Mouse (Mus musculus): ENCODE measurements at regions not wholly inside any gene's neighbourhood (a gene's known extent, or its start where the extent isn't known, plus 50 kb on each side); places are given as distances from the start of the nearest gene placed in this dataset.

DNA sequence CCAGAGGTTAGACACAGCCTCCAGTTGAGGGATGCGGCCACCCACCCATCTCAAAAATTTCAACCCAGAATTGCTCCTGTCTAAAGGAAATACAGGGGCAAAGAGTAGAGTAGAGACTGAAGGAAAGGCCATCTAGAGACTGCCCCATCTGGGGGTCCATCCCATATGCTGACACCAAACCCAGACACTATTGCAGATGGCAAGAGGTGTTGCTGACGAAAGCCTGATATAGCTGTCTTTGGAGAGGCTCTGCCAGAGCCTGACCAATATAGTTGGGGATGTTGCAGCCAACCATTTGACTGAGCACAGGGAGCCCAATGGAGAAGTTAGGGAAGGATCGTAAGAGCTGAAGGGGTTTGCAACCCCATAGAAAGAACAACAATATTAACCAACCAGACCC lies 141.6 kb upstream of the Reg3b start:
- DNase-seq = no peak

DNA sequence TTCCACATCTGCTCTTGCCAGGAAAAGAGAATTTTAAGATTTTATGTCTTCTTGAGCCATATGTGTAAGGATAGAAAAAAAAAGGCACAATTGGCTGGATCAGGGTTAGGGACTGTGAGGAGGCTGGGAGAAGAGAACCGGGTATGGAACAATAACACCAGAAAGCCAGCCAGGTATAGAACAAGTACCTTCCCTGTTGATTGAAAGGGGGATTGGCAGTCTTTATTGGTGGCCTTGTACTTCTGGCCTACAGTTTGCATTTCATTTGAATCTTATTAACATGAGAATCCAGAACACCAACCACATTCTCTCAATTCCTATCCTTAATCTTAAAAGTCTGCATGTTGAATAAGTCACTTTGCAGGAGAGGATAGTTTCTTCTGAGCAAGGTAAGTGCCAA lies 126.1 kb upstream of the Reg3b start:
- DNase-seq = no peak

GRCm38 (mm10) chr6:78245010-78245409 lies 125.4 kb upstream of the Reg3b start:
- DNase-seq = no peak

GRCm38 (mm10) chr6:78250053-78250452 lies 120.4 kb upstream of the Reg3b start:
- no peak for DNase-seq

DNA sequence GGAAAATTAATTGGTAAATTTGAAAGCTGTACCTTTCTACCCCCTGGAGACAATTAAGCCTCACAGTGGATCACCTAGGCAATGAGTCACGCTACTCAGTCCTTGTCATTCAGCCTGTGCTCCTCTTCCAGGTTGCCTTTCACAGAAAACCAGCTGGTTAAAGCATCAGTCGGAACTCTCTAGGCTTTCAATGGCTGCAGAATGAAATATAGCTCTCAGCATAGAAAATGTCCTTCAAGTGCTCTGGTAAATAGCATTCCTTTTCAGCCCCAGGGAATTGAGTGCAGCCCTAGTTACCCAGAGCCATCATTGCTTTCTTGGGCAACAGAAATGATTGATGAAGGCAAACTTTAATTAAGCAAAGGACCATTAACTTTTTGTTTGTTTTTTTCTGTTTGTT lies 119.9 kb upstream of the Reg3b start:
- no peak for DNase-seq

DNA sequence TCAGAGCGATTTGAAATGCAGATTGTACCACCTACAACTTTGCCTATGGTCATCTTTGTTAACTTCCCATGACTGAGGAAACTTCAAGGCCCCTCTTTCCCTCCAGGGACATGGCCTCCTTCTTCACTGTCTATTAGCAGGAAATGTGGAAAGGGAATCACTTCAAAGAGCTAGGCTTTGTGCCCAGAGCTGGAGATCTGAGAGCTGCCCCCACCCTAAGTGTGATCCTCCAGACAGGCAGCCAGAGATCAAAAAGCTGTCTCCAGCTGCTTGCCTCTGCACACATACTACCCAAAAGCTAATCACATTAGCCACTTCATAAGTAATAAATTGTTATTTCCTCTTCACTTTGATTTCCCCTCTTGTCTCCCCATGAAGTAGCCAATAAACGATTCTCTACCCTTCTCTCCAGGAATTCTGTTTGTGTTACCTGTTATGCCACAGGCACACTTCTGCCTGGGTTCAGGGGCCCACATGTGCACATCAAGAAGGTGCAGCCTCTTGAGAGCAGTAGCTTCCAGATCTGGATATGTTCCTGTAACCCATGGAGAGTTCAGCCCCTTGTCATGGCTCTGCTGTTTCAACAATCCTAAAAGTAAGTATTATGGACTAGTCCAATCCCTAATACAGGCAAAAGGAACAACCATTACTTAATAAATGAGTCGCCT lies 98.4 kb upstream of the Reg3b start:
- no peak for DNase-seq

GRCm38 (mm10) chr6:78277993-78278715 lies 92.3 kb upstream of the Reg3b start:
- DNase-seq = peak in 1 of 2 experiments; percentile 0

DNA sequence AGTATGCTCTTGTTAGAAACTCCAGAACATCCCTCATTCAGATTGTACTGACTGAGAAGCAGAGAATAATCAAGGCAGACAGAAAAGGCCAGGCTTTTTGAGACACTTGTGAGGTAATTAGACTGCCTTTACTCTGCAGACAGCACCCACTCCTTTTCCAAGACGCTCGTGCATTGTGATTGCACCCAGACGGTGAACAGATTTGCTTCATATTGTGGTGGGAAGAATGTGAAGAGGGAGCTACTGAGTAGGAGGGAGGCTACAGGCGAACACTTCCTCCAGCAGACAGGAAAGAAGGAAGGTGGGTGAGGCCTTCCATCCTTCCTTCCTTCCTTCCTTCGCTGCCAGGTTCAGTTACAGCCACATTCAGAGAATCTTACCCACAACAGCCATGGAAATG lies 89.9 kb upstream of the Reg3b start:
- DNase-seq = no peak

GRCm38 (mm10) chr6:78294647-78295046 lies 75.8 kb upstream of the Reg3b start:
- no peak for DNase-seq

GRCm38 (mm10) chr6:78303187-78303740 lies 67.2 kb upstream of the Reg3b start:
- DNase-seq = no peak

Measured in adrenal gland, postnatal 36 days (tissue).